Mouse (Mus musculus): ENCODE data around the gene Palld. TPM values are rescaled to one million over a fixed set of nuclear protein-coding genes. Genes with fewer than 3 reads are reported as not detected.

The Palld gene
- polyA plus RNA-seq, 1 experiment from 2014 or later: 24.5 TPM

DNA sequence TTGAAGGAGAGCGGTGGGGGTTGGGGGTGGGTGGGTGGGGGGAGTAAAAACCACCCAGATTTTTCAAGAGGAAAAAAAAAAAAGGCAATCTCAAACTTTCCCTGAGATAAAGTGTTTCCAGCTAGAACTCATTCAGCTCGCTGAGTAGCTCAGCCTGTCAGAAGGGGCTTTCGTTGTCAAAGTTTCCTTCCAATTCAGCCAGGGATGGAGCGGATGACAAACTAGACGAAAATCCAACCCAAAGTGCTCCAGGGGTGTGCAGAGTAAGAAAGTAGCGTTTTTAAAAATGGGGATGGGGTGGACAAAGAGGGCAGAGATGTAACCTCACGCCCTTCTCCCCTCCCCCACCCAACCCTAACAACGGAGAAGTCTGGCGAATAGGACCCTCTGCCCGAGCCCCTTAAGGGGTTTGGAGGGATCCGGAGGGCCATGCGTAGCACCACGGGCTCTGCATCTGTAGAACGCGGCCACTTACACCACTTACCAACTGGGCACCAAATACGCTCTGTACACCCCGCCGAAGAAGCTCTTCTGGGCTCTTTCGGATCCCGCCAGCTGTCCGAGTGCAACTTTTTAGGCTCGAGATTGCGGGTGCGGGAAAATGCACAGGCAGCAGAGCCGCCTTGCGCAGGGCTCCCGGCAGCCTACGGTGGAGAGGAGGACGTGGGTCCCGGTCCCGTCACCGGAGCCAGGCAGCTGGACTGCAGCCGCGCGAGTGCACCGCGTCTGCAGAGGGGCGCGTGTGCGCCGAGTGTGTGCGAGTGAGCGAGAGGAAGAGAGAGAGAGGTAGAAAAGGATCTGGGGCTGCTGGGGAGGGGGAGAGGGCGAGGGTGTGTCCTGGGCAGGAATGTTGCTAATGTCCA lies 142.9 kb downstream of the Palld start:
- peak overlapping the region; percentile 76 for H3K27ac ChIP-seq
- H3K36me3 ChIP-seq: no peaks in the 10 kb centered on the region
- peak overlapping the region; percentile 75 for H3K9ac ChIP-seq
- H3K4me3 ChIP-seq: peak overlapping the region; percentile 63
- peak overlapping the region; percentile 94 for H3K4me2 ChIP-seq
- ATAC-seq (ENCODE audit: low FRiP score): peak; percentile 90
- H3K9me3 ChIP-seq: no peaks in the 10 kb centered on the region
- H3K4me1 ChIP-seq (replicated peaks): peaks cover 26% of the 10 kb centered on the region
- H3K27me3 ChIP-seq: 0 out of 2 replicates have a peak, but pooled peaks cover 3% of the 10 kb centered on the region
- WGBS: under 1% methylated on average over 44 of the region's 44 CpGs

- Histone ChIP-seq H3K9me3 (no peaks in the 10 kb centered on the region), H3K4me3 (peak overlapping the region; percentile 63), H3K9ac (0 out of 2 replicates have a peak overlapping the region, but pooled peaks have one; percentile 35), H3K4me2 (peak overlapping the region; percentile 94), H3K36me3 (no peaks in the 10 kb centered on the region), H3K4me1 (replicated peaks) (peaks cover 26% of the 10 kb centered on the region), H3K27ac (no peak overlapping the region), H3K27me3 (0 out of 2 replicates have a peak, but pooled peaks cover 3% of the 10 kb centered on the region)
- 13% methylated on average over 8 of the region's 8 CpGs for WGBS
- ATAC-seq (ENCODE audit: low FRiP score): 0 out of 2 replicates have a peak, but pooled peaks have one; percentile 21
These were observed 143.7 kb downstream of the Palld start for GRCm38 (mm10) chr8:61758686-61759326.

DNA sequence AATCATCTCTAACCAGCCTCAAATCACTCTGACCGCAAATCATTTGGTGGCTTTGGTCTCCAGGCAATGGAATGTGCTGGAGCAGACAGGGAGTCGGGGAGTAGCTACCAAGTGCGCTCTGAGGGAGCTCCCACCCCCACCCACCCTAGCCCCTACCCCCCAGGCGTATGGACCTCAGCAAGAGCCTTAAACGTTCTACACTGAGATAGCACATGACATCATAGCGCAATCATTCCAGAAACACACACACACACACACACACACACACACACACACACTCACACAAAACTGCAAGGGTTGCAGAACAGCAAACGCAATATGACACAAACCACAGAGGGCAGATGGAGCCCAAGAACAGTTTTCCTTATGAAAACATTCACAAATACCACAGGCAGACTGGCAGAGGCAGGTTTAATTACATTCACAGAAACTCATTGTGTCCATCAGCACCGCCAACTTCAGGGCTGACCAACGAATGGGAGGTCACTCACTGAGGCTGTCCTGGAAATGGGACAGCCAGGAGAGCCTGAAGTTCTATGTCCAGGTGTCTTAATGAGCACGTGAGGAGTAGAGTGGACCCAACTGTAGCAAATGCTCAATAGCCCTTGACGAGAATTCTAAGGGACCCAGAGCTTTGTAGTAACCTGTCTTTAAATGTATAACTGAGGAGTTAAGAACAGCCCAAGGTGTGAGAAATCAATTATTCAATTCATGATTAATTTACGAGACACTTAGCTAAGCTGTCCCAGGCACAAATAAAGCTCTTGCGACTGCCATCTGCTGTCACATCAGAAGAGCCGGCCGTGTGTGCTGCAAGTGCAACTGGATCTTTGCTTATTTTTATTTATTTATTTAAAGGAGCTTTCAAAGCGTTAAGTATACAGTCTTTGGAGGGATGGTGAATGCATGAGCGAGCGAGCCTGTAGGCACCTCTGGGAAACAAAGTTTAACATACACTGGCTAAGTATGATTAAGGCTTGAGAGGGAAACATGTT lies 145.2 kb downstream of the Palld start:
- Histone ChIP-seq H3K27ac (no peak overlapping the region), H3K4me1 (replicated peaks) (peaks cover 26% of the 10 kb centered on the region), H3K4me2 (peak overlapping the region; percentile 94), H3K36me3 (no peaks in the 10 kb centered on the region), H3K9me3 (no peaks in the 10 kb centered on the region), H3K9ac (peak overlapping the region; percentile 35; the same call in 1 of the 2 replicates), H3K27me3 (0 out of 2 replicates have a peak, but pooled peaks cover 3% of the 10 kb centered on the region), H3K4me3 (peak overlapping the region; percentile 63; the same call in 1 of the 2 replicates)
- no peak for ATAC-seq (ENCODE audit: low FRiP score)
- WGBS: 43% methylated on average over 18 of the region's 18 CpGs

- H3K4me1 ChIP-seq (replicated peaks): peaks cover 24% of the 10 kb centered on the region
- no peaks in the 10 kb centered on the region for H3K27me3 ChIP-seq
- ATAC-seq (ENCODE audit: low FRiP score): no peak
- no peak overlapping the region for H3K4me3 ChIP-seq
- no peaks in the 10 kb centered on the region for H3K9me3 ChIP-seq
- H3K27ac ChIP-seq: no peak overlapping the region
- no peak overlapping the region for H3K4me2 ChIP-seq
- no peaks in the 10 kb centered on the region for H3K36me3 ChIP-seq
- 89% methylated on average over 2 of the region's 2 CpGs for WGBS
- no peak overlapping the region for H3K9ac ChIP-seq
These were observed 147.3 kb downstream of the Palld start for GRCm38 (mm10) chr8:61755186-61755585.

DNA sequence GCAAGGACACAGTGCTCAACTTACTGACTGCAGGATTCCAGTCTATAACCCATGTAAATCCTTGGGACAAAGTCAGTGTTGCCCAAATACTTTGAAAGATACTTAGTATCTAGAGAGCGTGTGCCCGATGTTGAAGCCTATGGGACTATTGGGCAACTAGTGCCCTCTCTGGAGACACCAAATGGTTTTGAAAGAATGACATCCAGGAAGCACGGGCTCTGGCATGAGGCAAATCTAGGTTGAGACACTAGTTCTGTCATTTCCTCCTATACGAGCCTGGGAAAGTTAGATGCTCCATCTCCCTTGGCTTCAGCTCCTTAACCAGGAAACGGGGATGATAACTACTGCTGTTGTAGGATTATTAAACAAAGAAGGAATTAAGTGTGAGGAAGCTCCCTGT lies 155.4 kb downstream of the Palld start:
- Histone ChIP-seq H3K4me2 (no peak overlapping the region), H3K4me3 (no peak overlapping the region), H3K27me3 (no peaks in the 10 kb centered on the region), H3K4me1 (replicated peaks) (peaks cover 9% of the 10 kb centered on the region), H3K27ac (no peak overlapping the region), H3K9me3 (no peaks in the 10 kb centered on the region), H3K36me3 (no peaks in the 10 kb centered on the region), H3K9ac (no peak overlapping the region)
- 94% methylated on average over 5 of the region's 5 CpGs for WGBS
- no peak for ATAC-seq (ENCODE audit: low FRiP score)

DNA sequence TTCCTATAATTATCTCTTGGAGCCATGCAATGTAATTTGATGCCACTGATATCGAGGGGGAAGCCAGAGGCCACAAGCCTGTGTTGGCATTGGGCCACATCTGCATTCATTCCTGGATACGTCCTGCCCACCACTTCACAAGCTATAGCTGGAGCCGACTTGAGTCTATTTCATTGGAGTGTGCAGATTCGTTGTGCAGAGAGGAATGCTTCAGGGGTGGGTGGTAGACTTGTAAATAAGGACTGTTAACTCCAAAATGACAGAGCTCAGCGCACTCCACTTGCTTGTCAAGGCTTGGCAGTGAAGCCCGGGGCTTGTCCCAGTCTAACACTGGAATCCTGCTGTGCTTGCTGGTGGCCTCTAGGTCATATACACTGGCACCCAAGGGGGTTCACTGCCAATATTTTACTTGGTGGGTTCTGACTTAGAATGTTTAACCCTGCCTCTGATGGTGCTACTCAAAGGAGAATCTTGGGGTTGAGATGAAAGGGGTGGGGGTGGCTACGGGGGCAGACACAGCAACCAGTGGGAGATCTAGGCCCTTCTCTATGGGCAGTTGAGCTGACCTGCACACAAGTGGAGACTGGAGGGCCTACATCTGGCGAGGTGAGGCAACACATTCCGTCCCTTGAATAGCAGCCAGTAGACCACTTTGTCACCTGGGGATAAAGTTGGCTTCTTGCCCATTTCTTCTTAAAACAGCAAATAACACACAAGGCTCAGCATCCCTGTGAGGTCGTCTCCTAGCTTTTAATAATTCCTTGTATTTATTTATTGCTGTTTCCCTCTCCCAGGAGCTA lies 157.1 kb downstream of the Palld start:
- peaks cover 9% of the 10 kb centered on the region for H3K4me1 ChIP-seq (replicated peaks)
- no peaks in the 10 kb centered on the region for H3K27me3 ChIP-seq
- H3K36me3 ChIP-seq: no peaks in the 10 kb centered on the region
- no peak overlapping the region for H3K27ac ChIP-seq
- no peak overlapping the region for H3K9ac ChIP-seq
- ATAC-seq (ENCODE audit: low FRiP score): no peak
- H3K4me2 ChIP-seq: no peak overlapping the region
- 66% methylated on average over 10 of the region's 10 CpGs for WGBS
- H3K4me3 ChIP-seq: no peak overlapping the region
- no peaks in the 10 kb centered on the region for H3K9me3 ChIP-seq

DNA sequence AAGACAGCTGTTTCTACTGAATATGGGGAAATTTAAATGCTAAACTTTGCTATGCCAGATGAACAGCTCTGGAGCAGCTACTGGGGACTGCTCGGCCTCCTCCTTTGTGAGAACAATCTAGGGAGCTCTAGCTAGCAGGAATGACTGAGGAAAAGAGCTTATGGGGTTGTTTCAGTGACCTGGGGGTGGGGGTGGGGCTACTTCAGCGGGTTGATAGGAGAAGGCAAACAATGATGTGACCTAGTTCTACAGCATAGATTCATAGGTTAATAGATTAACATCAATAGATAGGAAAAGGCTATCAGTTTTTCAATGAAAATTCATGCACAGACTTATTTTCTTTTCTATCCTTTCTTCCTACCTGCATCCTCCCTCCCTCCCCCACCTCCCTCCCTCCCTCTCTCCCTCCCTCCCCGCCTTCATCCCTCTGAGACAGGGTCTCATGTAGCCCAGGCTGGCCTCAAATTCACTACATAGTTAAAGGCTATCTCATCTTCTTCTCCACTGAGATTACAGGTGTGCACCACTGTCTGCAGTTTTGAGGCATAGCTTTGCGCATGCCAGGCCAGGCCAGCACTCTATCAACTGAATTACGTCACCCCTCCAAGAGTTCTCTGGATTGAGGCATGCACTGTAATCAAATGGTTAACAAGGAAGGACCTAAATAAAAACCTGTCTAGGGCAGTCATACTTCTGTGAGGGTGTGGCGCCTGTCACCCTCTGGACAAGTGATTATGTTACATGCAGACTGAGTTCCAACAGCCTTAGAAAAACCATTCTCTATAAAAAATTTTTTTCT lies 158.5 kb downstream of the Palld start:
- no peak for ATAC-seq (ENCODE audit: low FRiP score)
- Histone ChIP-seq H3K36me3 (no peaks in the 10 kb centered on the region), H3K27ac (no peak overlapping the region), H3K27me3 (no peaks in the 10 kb centered on the region), H3K4me3 (no peak overlapping the region), H3K4me2 (no peak overlapping the region), H3K4me1 (replicated peaks) (peaks cover 9% of the 10 kb centered on the region), H3K9ac (no peak overlapping the region), H3K9me3 (no peaks in the 10 kb centered on the region)
- 92% methylated on average over 6 of the region's 6 CpGs for WGBS

- H3K4me2 ChIP-seq: no peak overlapping the region
- WGBS: 94% methylated on average over 4 of the region's 4 CpGs
- H3K36me3 ChIP-seq: 0 out of 2 replicates have a peak, but pooled peaks cover 2% of the 10 kb centered on the region
- H3K9ac ChIP-seq: no peak overlapping the region
- H3K9me3 ChIP-seq: no peaks in the 10 kb centered on the region
- H3K4me1 ChIP-seq (replicated peaks): no peaks in the 10 kb centered on the region
- no peaks in the 10 kb centered on the region for H3K27me3 ChIP-seq
- H3K4me3 ChIP-seq: no peak overlapping the region
- ATAC-seq (ENCODE audit: low FRiP score): no peak
- no peak overlapping the region for H3K27ac ChIP-seq
These were observed 165.0 kb downstream of the Palld start for GRCm38 (mm10) chr8:61737465-61737864.

DNA sequence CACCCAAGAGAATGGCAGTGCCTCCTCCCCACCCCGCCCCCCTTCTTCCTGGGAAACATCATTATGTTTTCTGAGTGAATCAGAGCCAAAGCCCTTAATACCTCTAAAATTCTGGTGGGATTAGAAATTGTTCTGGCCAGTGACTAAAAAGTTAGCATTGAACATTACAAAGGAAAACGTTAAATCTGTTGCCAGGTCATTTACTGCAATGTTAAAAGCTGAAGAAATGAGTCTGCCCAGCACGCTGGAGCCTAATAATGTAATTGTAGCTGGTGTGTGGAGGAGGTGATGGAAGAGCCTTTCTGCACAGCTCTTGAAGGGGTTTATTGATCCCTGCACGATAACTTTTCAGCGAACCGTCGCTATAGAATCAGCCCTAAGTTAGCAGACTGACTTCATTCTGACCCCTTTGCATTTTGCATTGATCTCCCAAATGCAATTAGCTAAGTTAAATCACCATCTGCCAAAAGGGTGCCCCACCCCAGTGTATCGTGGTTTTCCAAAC lies 165.7 kb downstream of the Palld start:
- Histone ChIP-seq H3K4me2 (no peak overlapping the region), H3K9me3 (no peaks in the 10 kb centered on the region), H3K36me3 (0 out of 2 replicates have a peak, but pooled peaks cover 2% of the 10 kb centered on the region), H3K27me3 (no peaks in the 10 kb centered on the region), H3K4me3 (no peak overlapping the region), H3K9ac (no peak overlapping the region), H3K4me1 (replicated peaks) (no peaks in the 10 kb centered on the region), H3K27ac (no peak overlapping the region)
- 79% methylated on average over 8 of the region's 8 CpGs for WGBS
- no peak for ATAC-seq (ENCODE audit: low FRiP score)

GRCm38 (mm10) chr8:61736117-61736516 lies 166.4 kb downstream of the Palld start:
- Histone ChIP-seq H3K9me3 (no peaks in the 10 kb centered on the region), H3K36me3 (0 out of 2 replicates have a peak, but pooled peaks cover 2% of the 10 kb centered on the region), H3K27me3 (no peaks in the 10 kb centered on the region), H3K9ac (no peak overlapping the region), H3K4me2 (no peak overlapping the region), H3K4me1 (replicated peaks) (no peaks in the 10 kb centered on the region), H3K27ac (no peak overlapping the region), H3K4me3 (no peak overlapping the region)
- 50% methylated on average over 4 of the region's 4 CpGs for WGBS
- ATAC-seq (ENCODE audit: low FRiP score): no peak
